Mouse (Mus musculus) olfactory bulb, adult 2 months (tissue): ENCODE results near the gene Akap10.

Experiments
- CTCF ChIP-seq: fragments of 200-500 bp; IDR thresholded peaks from 2 replicates; pipeline ENCODE4 v1.5.1; 2012; ENCODE audit warnings: low read depth, mild to moderate bottlenecking, low read length, moderate library complexity; ENCODE audit not compliant: insufficient read depth
- POLR2A ChIP-seq: fragments of 200-500 bp; IDR thresholded peaks from 2 replicates; pipeline ENCODE4 v1.6.1; 2012; ENCODE audit warnings: mild to moderate bottlenecking, low read depth, low read length, moderate library complexity; ENCODE audit not compliant: insufficient read depth

- TF ChIP-seq POLR2A = no peak
- TF ChIP-seq CTCF = no peak
Observed at GRCm38 (mm10) chr11:61879921-61880320, 50.1 kb downstream of the Akap10 start.
